Mouse (Mus musculus) MEL (cell line): ENCODE measurements around the gene Nr2c2.

ENCODE experiments used
- CTCF ChIP-seq, 3 experiments: IDR thresholded peaks in 2 of 3; conservative IDR thresholded peaks in 1 of 3; 2 replicates each; pipeline ENCODE4 v1.5.1; 2011 to 2012; ENCODE audit warnings: low read length in 3 of 3, low read depth in 2 of 3, mild to moderate bottlenecking in 2 of 3, improper control_type of control experiment in 1 of 3, inconsistent platforms in 1 of 3, mixed read lengths in 1 of 3, moderate library complexity in 1 of 3; ENCODE audit not compliant: control insufficient read depth in 1 of 3, insufficient read depth in 1 of 3, poor library complexity in 1 of 3, severe bottlenecking in 1 of 3
- EP300 ChIP-seq, 2 experiments: IDR thresholded peaks; 2 replicates each; pipeline ENCODE4 v1.6.1; 2011; ENCODE audit warnings: improper control_type of control experiment in 2 of 2, low read length in 2 of 2, low read depth in 1 of 2, mild to moderate bottlenecking in 1 of 2
- GABPA ChIP-seq: IDR thresholded peaks from 2 replicates; pipeline ENCODE4 v1.6.1; 2012; ENCODE audit warnings: low read depth, mild to moderate bottlenecking, inconsistent platforms, low read length, improper control_type of control experiment, moderate library complexity
- GATA1 ChIP-seq: IDR thresholded peaks from 2 replicates; pipeline ENCODE4 v1.6.1; 2011; ENCODE audit warnings: low read depth, low read length, improper control_type of control experiment
- HCFC1 ChIP-seq: IDR thresholded peaks from 2 replicates; pipeline ENCODE4 v1.6.1; 2012; ENCODE audit warnings: low read depth, mild to moderate bottlenecking, inconsistent platforms, low read length, improper control_type of control experiment, moderate library complexity
- JUND ChIP-seq: IDR thresholded peaks from 2 replicates; pipeline ENCODE4 v1.6.1; 2011; ENCODE audit warnings: low read depth, mild to moderate bottlenecking, improper control_type of control experiment, low read length
- POLR2A ChIP-seq, 2 experiments: IDR thresholded peaks; 2 replicates each; pipeline ENCODE4 v1.6.1; 2011 to 2012; ENCODE audit warnings: low read length in 2 of 2, mild to moderate bottlenecking in 2 of 2, control low read depth in 1 of 2, improper control_type of control experiment in 1 of 2, low read depth in 1 of 2, moderate library complexity in 1 of 2; ENCODE audit not compliant: control insufficient read depth in 1 of 2, insufficient read depth in 1 of 2, poor library complexity in 1 of 2
- RAD21 ChIP-seq: IDR thresholded peaks from 2 replicates; pipeline ENCODE4 v1.6.1; 2011; ENCODE audit warnings: mild to moderate bottlenecking, low read depth, low read length, improper control_type of control experiment
- SMC3 ChIP-seq: IDR thresholded peaks from 2 replicates; pipeline ENCODE4 v1.6.1; 2011; ENCODE audit warnings: low read depth, low read length, improper control_type of control experiment
- TCF12 ChIP-seq: IDR thresholded peaks from 2 replicates; pipeline ENCODE4 v1.6.1; 2014; ENCODE audit warnings: low read depth, mild to moderate bottlenecking, inconsistent platforms, low read length, improper control_type of control experiment, moderate library complexity

DNA sequence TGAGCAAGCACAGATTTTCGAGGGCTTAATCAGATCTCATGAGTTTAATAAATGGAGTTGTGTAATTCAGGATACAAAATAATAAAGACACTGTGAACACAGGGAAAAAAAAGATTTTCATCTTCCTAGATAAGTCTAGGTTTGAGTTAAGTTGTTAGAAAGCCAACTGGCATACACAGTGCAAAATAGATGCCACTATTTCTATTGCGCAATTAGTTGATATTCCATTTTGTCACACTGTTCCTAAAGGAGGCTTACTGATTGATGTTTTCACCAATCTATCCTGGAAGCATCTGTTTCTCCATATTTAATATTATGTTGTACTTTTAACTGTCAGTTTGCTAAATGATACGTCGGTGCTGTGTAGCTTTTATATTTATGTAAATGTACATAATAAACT, 54.7 kb downstream of the Nr2c2 start:
- TF ChIP-seq JUND (no peak), SMC3 (no peak), POLR2A (IDR thresholded peaks at IDR 0.05; ENCODE audit: control insufficient read depth in 1 of 2, insufficient read depth in 1 of 2, low read depth in 1 of 2, low read length in 2 of 2, poor library complexity in 1 of 2) (no peak), TCF12 (no peak), CTCF (IDR thresholded peaks at IDR 0.05 in 2 of 3, conservative IDR thresholded peaks at IDR 0.05 in 1 of 3; ENCODE audit: control insufficient read depth in 1 of 3, insufficient read depth in 1 of 3, low read depth in 2 of 3, low read length in 3 of 3, poor library complexity in 1 of 3, severe bottlenecking in 1 of 3) (no peak), RAD21 (no peak), GATA1 (no peak), HCFC1 (no peak), EP300 (IDR thresholded peaks at IDR 0.05; ENCODE audit: low read depth in 1 of 2, low read length in 2 of 2) (no peak), GABPA (no peak)
